Mouse (Mus musculus): ENCODE measurements at regions not wholly inside any gene's neighbourhood (a gene's known extent, or its start where the extent isn't known, plus 50 kb on each side); places are given as distances from the start of the nearest gene placed in this dataset.

GRCm38 (mm10) chr17:31738249-31738648 is 60.6 kb downstream of the Cryaa start:
- TF ChIP-seq CTCF (conservative IDR thresholded peaks at IDR 0.05; ENCODE audit: low read length) (no peak), NANOG (IDR thresholded peaks at IDR 0.05; ENCODE audit: borderline replicate concordance, low read length) (no peak)

Measured in E14TG2a.4 (cell line).